Mouse (Mus musculus): ENCODE measurements around the gene Ets1.

- TF ChIP-seq EP300 (IDR thresholded peaks at IDR 0.05), result no peak
- no peak for TF ChIP-seq CTCF (IDR thresholded peaks at IDR 0.05)
Measured at GRCm38 (mm10) chr9:32729207-32729606, 93.2 kb downstream of the Ets1 start.
